Mouse (Mus musculus) lung, postnatal 0 days (tissue): ENCODE results near the gene Tmc7.

Experiments used
- CTCF ChIP-seq: IDR thresholded peaks from 2 replicates; pipeline ENCODE4 v1.5.1; 2016; ENCODE audit warnings: antibody characterized with exemption, mild to moderate bottlenecking
- EP300 ChIP-seq: IDR thresholded peaks from 2 replicates; pipeline ENCODE4 v1.6.1; 2016; ENCODE audit warnings: antibody characterized with exemption, mild to moderate bottlenecking, control low read depth

DNA sequence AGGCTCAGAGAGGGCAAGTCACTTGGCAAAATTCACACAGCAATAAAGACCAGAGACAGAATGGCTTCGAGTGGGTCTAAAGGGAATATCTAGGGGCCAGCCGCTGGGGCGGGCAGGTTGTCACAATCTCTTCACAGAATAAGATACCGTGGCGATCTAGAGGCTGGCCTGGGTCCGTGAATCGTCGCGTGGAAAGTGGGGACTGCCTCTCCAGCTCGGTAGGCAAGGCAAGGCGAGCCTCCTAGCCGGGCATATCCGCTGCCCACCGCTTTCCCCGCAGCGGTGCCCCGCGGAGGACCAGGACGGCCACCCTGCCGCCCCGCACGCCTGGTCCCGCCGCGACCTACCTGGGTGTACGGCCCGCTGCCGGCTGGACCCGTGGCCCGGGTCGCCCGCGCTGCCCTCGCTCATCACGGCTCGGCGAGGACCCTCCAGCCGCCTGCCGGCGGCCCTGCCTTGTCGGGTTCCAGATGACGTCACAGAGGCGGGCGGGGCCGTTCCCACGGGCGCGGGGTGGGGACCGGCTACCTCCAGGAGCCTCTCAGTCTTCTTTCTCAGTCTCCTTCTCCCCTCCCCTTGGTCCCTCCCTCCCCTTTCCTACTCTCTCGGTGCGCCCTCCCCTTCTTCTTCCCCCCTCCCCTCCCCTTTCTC is at the start of gene Tmc7:
- TF ChIP-seq CTCF (no peak), EP300 (no peak)
